Mouse (Mus musculus) macrophage (primary cell): Measurements from ENCODE around the gene Jaml. TPM values are rescaled to one million over a fixed set of nuclear protein-coding genes. Genes with fewer than 3 reads are reported as not detected.

Experiments used
- H3K27ac ChIP-seq: fragments of 350-480 bp; formaldehyde crosslinking; 2 replicates; pipeline ENCODE4 v1.9.0; 2021
- H3K36me3 ChIP-seq: fragments of 350-480 bp; formaldehyde crosslinking; 2 replicates; pipeline ENCODE4 v1.9.0; 2021; ENCODE audit errors: inconsistent target
- H3K4me3 ChIP-seq: fragments of 350-480 bp; formaldehyde crosslinking; 2 replicates; pipeline ENCODE4 v1.9.0; 2021; ENCODE audit errors: inconsistent target
- H3K79me2 ChIP-seq: fragments of 350-480 bp; formaldehyde crosslinking; 2 replicates; pipeline ENCODE4 v1.9.0; 2021; ENCODE audit errors: inconsistent target
- WGBS: methylation state at CpG from one replicate; pipeline ENCODE4 v1.1.7; 2026; ENCODE audit warnings: inconsistent platforms; ENCODE audit not compliant: missing documents; 5-methylcytosine and 5-hydroxymethylcytosine counted together
- polyA plus RNA-seq: library from polyadenylated mRNA; stranded (reverse); fragments of 250-400 nt; gene quantifications from 3 replicates; pipeline ENCODE4 v1.2.4, GENCODE M21; 2018; ENCODE audit warnings: inconsistent platforms

Jaml gene
- polyA plus RNA-seq, 1 experiment from 2014 or later = 3.0 TPM

- H3K27ac ChIP-seq = no peak overlapping the region
- H3K36me3 ChIP-seq = no peaks in the 10 kb centered on the region
- 62% methylated on average over 1 of the region's 1 CpGs for WGBS
- no peak overlapping the region for H3K4me3 ChIP-seq
- H3K79me2 ChIP-seq = no peaks in the 10 kb centered on the region
These were observed 72.0 kb downstream of the Jaml start for GRCm38 (mm10) chr9:45150933-45151332.

- 79% methylated on average over 7 of the region's 7 CpGs for WGBS
- Histone ChIP-seq H3K79me2 (no peaks in the 10 kb centered on the region), H3K36me3 (no peaks in the 10 kb centered on the region), H3K27ac (no peak overlapping the region), H3K4me3 (no peak overlapping the region)
These were observed 74.4 kb downstream of the Jaml start for GRCm38 (mm10) chr9:45153361-45153760.

Other genes starting within 250 kb of the Jaml start
- gene Kmt2a, start 197.9 kb upstream of the Jaml start, polyA plus RNA-seq = 8.0 to 17.8 TPM (median 11.8 TPM) in 3 replicates
- 222 to 622 TPM (median 524 TPM) in 3 replicates for gene Atp5l, start 158.4 kb upstream of the Jaml start, polyA plus RNA-seq
- 25.0 to 37.7 TPM (median 29.2 TPM) in 3 replicates for gene Ube4a, start 113.6 kb upstream of the Jaml start, polyA plus RNA-seq
- gene Cd3g, start 98.8 kb upstream of the Jaml start, polyA plus RNA-seq = 0.14 TPM in 1 of 3 replicates, not detected in the others
- gene Cd3d, start 97.4 kb upstream of the Jaml start, polyA plus RNA-seq = 0.20 TPM in 1 of 3 replicates, not detected in the others
- 0.25 TPM in 1 of 3 replicates, not detected in the others for gene Cd3e, start 69.6 kb upstream of the Jaml start, polyA plus RNA-seq
- gene Mpzl2, start 39.4 kb upstream of the Jaml start, polyA plus RNA-seq = not detected in 3 replicates
- gene Mpzl3, start 24.0 kb upstream of the Jaml start, polyA plus RNA-seq = 0.20 to 0.46 TPM (median 0.29 TPM) in 3 replicates
- 0.06 to 0.18 TPM in 2 of 3 replicates, not detected in the other for gene Scn2b, start 38.6 kb downstream of the Jaml start, polyA plus RNA-seq
- gene Scn4b, start 59.2 kb downstream of the Jaml start, polyA plus RNA-seq = 0.06 TPM in 1 of 3 replicates, not detected in the others
- gene BC049352, start 102.8 kb downstream of the Jaml start, polyA plus RNA-seq = 0.32 to 0.98 TPM (median 0.83 TPM) in 3 replicates
- 0.54 to 2.3 TPM (median 2.1 TPM) in 3 replicates for gene Tmprss4, start 124.9 kb downstream of the Jaml start, polyA plus RNA-seq
- 35.9 to 150 TPM (median 72.1 TPM) in 3 replicates for gene Il10ra, start 190.0 kb downstream of the Jaml start, polyA plus RNA-seq
- gene Tmprss13, start 239.9 kb downstream of the Jaml start, polyA plus RNA-seq = not detected in 3 replicates